Mouse (Mus musculus) C2C12 (cell line): ENCODE data around the gene Mzt1.

Experiments used
- CTCF ChIP-seq: IDR thresholded peaks from one replicate; pipeline ENCODE4 v1.5.1; 2011; ENCODE audit not compliant: control insufficient read depth, insufficient read depth, insufficient read length
- FOSL1 ChIP-seq: IDR thresholded peaks from one replicate; pipeline ENCODE4 v1.8.0; 2011; ENCODE audit warnings: mild to moderate bottlenecking, low read length; ENCODE audit not compliant: poor library complexity, insufficient read depth, severe bottlenecking
- MAX ChIP-seq: IDR thresholded peaks from one replicate; pipeline ENCODE4 v1.6.1; 2011; ENCODE audit warnings: mild to moderate bottlenecking, control low read depth
- MYOD1 ChIP-seq: IDR thresholded peaks from one replicate; pipeline ENCODE4 v1.6.1; 2011; ENCODE audit warnings: low read depth; ENCODE audit not compliant: control insufficient read depth, insufficient read length
- MYOG ChIP-seq: IDR thresholded peaks from one replicate; pipeline ENCODE4 v1.6.1; 2011; ENCODE audit not compliant: control insufficient read depth, insufficient read length; ENCODE audit errors: extremely low read depth
- USF1 ChIP-seq: IDR thresholded peaks from one replicate; pipeline ENCODE4 v1.6.1; 2011; ENCODE audit warnings: low read depth, mild to moderate bottlenecking, control low read depth, moderate library complexity

- TF ChIP-seq CTCF (no peak), MAX (no peak), MYOG (no peak), USF1 (no peak), MYOD1 (no peak), FOSL1 (no peak)
These were observed 56.1 kb downstream of the Mzt1 start for GRCm38 (mm10) chr14:98989818-98990217.
